Mouse (Mus musculus) testis, postnatal 10 days (tissue): ENCODE results near the gene Pqlc2.

Experiments
- DNase-seq: peaks from one replicate; pipeline ENCODE4 v3.0.0; 2021; ENCODE audit warnings: low spot score

The Pqlc2 gene

GRCm38 (mm10) chr4:139305521-139305920, 5.0 kb downstream of the Pqlc2 start:
- no peak for DNase-seq

DNA sequence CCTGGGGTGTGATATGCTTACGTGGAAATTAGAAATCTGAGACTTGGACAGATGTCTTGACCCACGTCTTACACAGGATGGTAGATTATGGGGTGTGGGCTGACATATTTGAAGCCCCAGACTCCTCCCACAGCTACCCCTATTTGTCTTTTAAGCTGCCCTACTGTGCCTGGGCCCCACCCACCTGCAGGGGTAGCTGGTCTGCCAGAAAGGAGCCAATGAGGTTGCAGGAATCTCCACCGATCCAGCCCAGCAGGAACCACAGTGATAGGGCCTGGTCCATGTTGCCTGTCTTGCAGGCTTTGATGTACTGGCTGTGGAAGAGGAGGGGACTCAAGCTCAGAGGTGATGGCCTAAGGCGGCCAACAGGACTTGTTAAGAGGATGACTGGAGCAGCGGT, 8.3 kb downstream of the Pqlc2 start:
- no peak for DNase-seq

DNA sequence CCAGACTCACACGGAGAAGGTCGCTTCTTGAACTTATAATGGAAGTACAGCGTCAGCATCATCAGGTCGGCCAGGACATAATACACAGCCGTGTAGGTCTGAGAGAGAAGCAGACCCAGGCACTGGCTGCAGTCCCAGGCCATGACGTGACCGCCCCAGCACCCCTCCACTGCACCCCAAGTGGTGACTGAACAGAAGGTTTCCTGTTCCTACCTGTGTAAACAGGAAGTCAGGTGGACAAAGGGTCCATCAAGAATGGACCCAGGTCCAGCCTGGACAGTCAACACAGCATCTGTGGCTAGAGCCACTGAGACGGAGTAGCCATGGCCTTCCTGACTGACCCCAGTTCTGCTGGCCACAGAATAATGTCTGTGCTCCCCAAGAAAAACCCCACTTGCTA, 8.7 kb downstream of the Pqlc2 start:
- no peak for DNase-seq

GRCm38 (mm10) chr4:139298671-139299366, 11.7 kb downstream of the Pqlc2 start:
- DNase-seq: no peak

DNA sequence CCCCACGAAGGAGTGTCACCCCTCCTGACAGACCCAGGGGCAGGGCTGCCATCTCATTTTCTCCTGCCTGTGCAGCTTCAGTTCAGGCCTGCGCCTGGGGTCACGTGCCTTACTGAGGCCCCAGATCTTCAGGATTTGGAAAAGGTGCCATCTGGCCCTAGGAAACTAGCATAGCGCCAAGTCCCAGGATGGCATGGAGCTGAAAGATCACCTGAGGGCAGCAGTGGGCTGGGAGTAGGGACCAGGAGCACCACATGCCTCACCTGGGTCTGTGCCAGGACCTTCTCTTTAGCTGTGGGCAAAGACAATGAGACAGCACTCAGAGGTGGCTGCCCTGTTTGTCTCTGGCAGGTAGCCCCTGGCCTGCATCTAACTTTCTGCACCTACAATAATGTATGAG, 12.9 kb downstream of the Pqlc2 start:
- peak; percentile 77 for DNase-seq

- no peak for DNase-seq
Observed at GRCm38 (mm10) chr4:139292038-139292437, 18.5 kb downstream of the Pqlc2 start.

- no peak for DNase-seq
Observed at GRCm38 (mm10) chr4:139291099-139291498, 19.4 kb downstream of the Pqlc2 start.

DNA sequence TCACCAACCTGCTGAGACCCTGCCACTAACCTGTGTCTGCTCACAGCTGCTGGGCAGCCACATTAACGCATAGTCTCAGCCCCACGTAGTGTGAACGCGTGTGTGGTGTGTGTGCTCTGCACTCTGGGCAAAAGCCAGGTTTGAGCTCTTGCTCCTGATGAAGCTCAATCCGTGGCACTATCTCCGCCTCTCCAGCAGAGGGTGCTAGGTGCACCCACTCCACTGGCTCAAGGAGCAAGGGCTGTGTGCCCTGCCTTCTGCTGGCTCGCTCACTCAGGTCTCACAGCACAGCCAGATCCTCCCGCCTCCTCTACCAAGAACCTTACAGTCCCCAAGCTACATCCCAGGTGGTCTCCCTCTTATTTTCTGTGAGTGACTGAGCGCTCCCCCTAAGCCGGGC, 21.5 kb downstream of the Pqlc2 start:
- DNase-seq: peak; percentile 69

DNA sequence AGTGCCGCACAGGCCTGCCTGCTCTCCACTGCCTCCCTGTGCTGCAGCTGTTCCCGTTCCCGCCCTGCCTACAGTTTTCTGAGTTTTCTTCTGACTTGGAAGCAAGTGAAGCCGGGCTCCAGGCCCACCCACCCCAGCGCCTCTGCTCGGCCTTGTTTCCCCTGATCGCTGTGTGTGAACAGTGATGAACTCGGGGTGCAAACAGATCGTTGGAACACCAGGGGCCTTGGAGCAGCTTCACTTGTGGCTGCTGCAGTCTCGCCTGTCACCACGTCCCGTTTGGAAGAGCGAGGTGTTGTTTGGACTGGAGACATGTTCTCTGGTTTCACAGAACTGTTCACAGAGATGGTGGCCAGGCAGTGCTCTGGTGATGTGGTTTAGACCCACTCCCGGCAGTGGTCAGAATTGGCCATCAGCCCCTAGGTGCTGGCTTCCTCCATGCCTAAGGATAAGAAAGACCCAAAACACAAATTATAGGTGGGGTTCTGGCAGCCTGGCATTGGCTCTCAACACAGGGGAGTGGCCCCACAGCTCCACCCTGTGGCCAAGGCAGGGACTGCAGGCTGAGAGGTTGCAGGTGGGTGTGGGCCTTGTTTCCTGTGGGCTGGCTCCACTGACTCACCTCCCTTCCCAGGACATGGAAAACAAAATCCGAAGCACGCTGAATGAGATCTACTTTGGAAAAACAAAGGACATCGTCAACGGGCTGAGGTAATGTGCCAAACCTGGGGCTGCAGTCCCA, 23.2 kb downstream of the Pqlc2 start:
- DNase-seq: peak; percentile 93

DNA sequence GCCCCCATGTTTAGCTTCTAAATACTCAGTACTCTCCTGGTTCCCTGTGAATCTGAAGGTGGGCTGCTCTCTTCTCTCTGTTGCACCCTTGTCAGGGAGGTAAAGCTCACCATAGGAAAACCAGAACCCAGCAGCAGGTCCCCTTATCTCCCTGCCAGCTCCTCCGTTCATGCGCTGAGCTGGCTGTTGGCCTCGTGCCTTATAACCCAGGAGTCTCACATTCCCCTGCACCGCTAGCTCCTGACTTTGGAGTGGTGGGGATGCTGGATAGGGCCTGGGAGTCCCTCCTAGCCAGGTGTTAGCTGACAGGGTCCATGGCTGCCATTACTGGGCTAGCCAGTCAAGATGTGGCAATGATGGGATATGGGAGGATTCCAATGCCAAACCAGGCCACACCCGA, 24.3 kb downstream of the Pqlc2 start:
- no peak for DNase-seq

DNA sequence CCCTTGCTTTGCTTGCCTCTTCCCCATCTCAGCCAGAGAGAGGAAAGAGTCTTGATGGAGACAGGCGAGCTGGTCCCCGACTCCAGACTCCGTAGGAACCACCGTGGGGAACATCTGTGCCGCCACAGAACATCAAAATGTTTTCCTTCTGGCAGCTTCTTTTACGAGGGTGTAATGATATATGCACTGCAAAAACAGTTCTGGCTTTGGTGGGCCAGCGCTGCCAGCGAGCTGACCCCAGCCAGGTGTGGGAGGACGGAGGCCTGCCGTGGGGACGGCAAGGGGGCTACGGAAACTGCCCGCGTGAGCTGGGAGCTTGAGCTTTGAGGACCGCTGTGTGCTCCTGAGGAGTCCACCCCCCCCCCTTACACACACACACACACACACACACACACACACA, 25.6 kb downstream of the Pqlc2 start:
- DNase-seq: no peak

DNA sequence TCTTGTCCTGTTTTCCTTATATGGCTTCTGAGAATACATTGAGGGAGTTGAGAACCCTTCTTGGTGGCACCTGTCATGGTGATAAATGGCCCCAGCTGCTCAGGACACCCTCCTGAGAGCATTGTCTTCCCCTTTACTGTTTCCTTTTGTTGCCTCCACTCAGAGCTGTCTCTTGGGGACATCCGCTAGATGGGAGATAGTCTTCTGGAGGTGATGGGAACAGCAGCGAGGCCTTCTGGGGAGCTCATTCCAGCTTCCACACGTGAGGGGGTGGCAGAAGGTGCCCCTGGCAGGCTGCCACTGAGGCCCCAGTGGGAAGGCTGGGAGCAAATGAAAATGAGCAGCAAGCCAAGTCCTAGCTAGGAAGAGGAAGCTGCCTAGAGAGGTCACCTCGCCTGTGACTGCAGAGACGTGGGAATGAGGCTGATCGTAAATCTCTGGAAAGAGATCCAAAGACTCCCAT, 27.5 kb downstream of the Pqlc2 start:
- peak; percentile 66 for DNase-seq

- DNase-seq: no peak
Observed at GRCm38 (mm10) chr4:139281791-139282345, 28.6 kb downstream of the Pqlc2 start.

DNA sequence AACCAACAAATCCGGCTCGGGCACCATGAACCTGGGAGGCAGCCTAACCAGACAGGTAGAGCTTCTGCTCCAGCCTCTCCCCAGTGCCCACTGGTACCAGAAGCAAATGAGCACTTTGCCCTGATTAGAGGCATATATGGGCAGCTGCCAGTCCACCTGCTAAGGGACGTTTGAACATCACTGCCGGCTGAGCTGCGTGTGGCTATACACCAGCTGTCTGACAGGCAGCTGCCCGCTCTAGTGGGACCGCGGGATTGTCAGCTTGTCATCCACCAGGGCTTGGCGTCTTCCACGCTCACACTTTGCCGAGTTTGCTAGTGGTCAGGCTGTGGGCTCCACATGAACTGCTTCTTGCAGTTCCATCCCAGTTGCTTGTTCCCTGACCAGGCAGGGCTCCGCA, 30.0 kb downstream of the Pqlc2 start:
- DNase-seq: no peak

- DNase-seq: no peak
Observed at GRCm38 (mm10) chr4:139276411-139276810, 34.1 kb downstream of the Pqlc2 start.

DNA sequence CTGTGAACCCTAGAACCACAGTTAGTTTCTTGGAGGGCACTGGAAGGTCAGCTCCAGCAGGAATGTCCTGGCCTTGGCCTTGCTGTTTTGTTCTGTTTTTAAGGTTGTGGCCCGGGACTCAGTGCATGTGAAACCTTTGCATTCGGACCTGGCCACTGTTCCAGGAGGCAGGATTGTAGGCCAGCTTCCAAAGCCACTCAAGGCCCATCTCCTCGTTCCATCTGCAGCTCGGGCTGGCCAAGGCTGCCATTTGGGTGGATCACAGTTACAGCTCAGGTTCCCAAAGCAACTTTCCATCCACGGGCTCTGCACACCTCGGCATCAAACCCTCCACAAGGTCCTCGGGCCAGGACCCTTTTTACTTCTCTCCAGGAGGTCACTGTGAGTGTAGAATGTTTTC, 35.9 kb downstream of the Pqlc2 start:
- no peak for DNase-seq

- no peak for DNase-seq
Observed at GRCm38 (mm10) chr4:139272951-139273680, 37.4 kb downstream of the Pqlc2 start.

GRCm38 (mm10) chr4:139271562-139271961, 38.9 kb downstream of the Pqlc2 start:
- DNase-seq: no peak

DNA sequence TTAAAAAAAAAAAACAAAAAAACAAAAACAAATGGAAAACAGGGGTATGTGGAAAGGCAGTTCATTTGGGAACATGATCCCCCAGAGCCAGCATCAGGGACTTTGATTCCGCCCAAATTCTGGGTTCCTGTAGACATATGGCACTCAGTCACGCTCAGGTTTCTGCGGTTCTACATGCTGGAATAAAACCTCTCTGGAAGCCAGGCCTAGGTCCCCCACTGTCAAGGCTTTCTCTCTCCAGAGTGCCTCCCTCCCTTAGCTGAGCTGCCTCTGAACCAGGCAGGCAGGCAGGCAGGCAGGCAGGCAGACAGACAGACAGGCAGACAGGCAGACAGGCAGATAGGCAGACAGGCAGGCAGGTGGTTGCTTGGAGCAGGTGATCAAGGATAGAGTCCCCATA, 40.3 kb downstream of the Pqlc2 start:
- no peak for DNase-seq

DNA sequence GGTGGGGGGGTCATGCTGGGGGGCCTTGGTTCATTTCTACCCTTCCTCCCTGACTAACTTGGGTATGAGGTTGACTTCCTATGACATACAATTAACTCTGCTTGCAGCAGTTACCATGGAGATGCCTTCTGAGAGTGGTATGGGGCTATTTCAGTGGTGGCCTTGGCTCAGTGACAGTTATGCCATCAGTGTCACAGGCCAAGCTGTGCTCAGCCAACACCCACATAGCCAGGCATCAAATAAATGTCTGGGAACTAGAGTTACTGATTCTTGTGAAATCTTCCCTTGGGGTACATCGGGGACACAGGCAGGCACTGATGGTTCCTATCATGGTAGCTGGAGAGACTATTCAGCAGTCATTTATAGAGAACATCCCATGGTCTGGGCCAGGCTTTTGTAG, 42.3 kb downstream of the Pqlc2 start:
- DNase-seq: no peak

DNA sequence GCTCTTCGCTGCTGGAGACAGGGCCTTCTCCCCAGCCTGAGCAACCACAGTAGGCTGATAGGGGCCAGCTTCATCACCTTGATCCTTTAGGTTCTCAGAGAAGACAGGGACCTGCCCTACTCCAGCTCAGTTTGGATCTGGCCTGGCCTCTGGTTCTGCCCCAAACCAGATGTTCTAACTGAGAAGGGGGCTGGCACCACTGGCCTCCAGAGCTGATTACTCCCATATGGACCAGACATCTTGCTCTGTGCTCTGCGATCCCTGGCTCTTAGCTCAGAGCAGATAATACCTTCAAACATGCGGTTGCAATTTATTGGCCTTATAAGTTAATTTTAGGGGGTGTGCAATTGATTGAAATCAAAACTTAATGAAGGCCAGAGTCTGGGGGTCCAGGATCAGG, 43.2 kb downstream of the Pqlc2 start:
- DNase-seq: no peak

GRCm38 (mm10) chr4:139266500-139266865, 44.0 kb downstream of the Pqlc2 start:
- DNase-seq: no peak
